Mouse (Mus musculus): ENCODE results near the gene Slc35e4.

The Slc35e4 gene

GRCm38 (mm10) chr11:3918738-3919137 lies 4.3 kb upstream of the Slc35e4 start:
- peak; percentile 65 for DNase-seq (ENCODE audit: low read depth, low spot score)

GRCm38 (mm10) chr11:3913316-3914108 lies 952 bp downstream of the Slc35e4 start:
- peak; percentile 94 for DNase-seq (ENCODE audit: low read depth, low spot score)

GRCm38 (mm10) chr11:3912875-3913271 lies 1.6 kb downstream of the Slc35e4 start:
- peak; percentile 54 for DNase-seq (ENCODE audit: low read depth, low spot score)

GRCm38 (mm10) chr11:3912100-3912874 lies 2.2 kb downstream of the Slc35e4 start:
- peak; percentile 69 for DNase-seq (ENCODE audit: low read depth, low spot score)

- peak; percentile 39 for DNase-seq (ENCODE audit: low read depth, low spot score)
Measured at GRCm38 (mm10) chr11:3911440-3911839, 3.0 kb downstream of the Slc35e4 start.

- DNase-seq (ENCODE audit: low read depth, low spot score) = peak; percentile 47
Measured at GRCm38 (mm10) chr11:3910513-3911310, 3.8 kb downstream of the Slc35e4 start.

GRCm38 (mm10) chr11:3909236-3909635 lies 5.2 kb downstream of the Slc35e4 start:
- DNase-seq (ENCODE audit: low read depth, low spot score) = peak; percentile 69

GRCm38 (mm10) chr11:3905446-3905845 lies 9.0 kb downstream of the Slc35e4 start:
- DNase-seq (ENCODE audit: low read depth, low spot score) = peak; percentile 80

- DNase-seq (ENCODE audit: low read depth, low spot score) = no peak
Measured at GRCm38 (mm10) chr11:3904673-3905072, 9.8 kb downstream of the Slc35e4 start.

- peak; percentile 88 for DNase-seq (ENCODE audit: low read depth, low spot score)
Measured at GRCm38 (mm10) chr11:3903046-3903445, 11.4 kb downstream of the Slc35e4 start.

GRCm38 (mm10) chr11:3902516-3902915 lies 11.9 kb downstream of the Slc35e4 start:
- DNase-seq (ENCODE audit: low read depth, low spot score) = peak; percentile 50

- DNase-seq (ENCODE audit: low read depth, low spot score) = no peak
Measured at GRCm38 (mm10) chr11:3900296-3900695, 14.2 kb downstream of the Slc35e4 start.

- DNase-seq (ENCODE audit: low read depth, low spot score) = no peak
Measured at GRCm38 (mm10) chr11:3895933-3896332, 18.5 kb downstream of the Slc35e4 start.

GRCm38 (mm10) chr11:3895458-3895857 lies 19.0 kb downstream of the Slc35e4 start:
- DNase-seq (ENCODE audit: low read depth, low spot score) = peak; percentile 60

- DNase-seq (ENCODE audit: low read depth, low spot score) = peak; percentile 90
Measured at GRCm38 (mm10) chr11:3894406-3895281, 19.8 kb downstream of the Slc35e4 start, which contains the start of the genes 4921536K21Rik and Dusp18. Gene 4921536K21Rik (minus strand): TSS chr11:3895098. Gene Dusp18 (plus strand): TSS chr11:3895240.

- peak; percentile 20 for DNase-seq (ENCODE audit: low read depth, low spot score)
Measured at GRCm38 (mm10) chr11:3893970-3894369, 20.5 kb downstream of the Slc35e4 start.

GRCm38 (mm10) chr11:3887331-3887730 lies 27.1 kb downstream of the Slc35e4 start:
- peak; percentile 11 for DNase-seq (ENCODE audit: low read depth, low spot score)

- no peak for DNase-seq (ENCODE audit: low read depth, low spot score)
Measured at GRCm38 (mm10) chr11:3883711-3884110, 30.8 kb downstream of the Slc35e4 start.

GRCm38 (mm10) chr11:3879836-3880235 lies 34.6 kb downstream of the Slc35e4 start:
- DNase-seq (ENCODE audit: low read depth, low spot score) = peak; percentile 87

GRCm38 (mm10) chr11:3878660-3879059 lies 35.8 kb downstream of the Slc35e4 start:
- no peak for DNase-seq (ENCODE audit: low read depth, low spot score)

GRCm38 (mm10) chr11:3876419-3876818 lies 38.0 kb downstream of the Slc35e4 start:
- DNase-seq (ENCODE audit: low read depth, low spot score) = no peak
